Mouse (Mus musculus) left cerebral cortex, postnatal 14 days (tissue): ENCODE measurements at regions not wholly inside any gene's neighbourhood (a gene's known extent, or its start where the extent isn't known, plus 50 kb on each side); places are given as distances from the start of the nearest gene placed in this dataset.

Source experiments
- DNase-seq, 2 experiments: peaks; one replicate each; pipeline ENCODE4 v3.0.0; 2021 to 2022; ENCODE audit warnings: low spot score in 2 of 2, mixed read lengths in 1 of 2
- intact Hi-C: fragments of 180-260 bp; cut with DNase I; formaldehyde crosslinking; loops from one replicate; pipeline ENCODE4 v1.15.1; 2025

GRCm38 (mm10) chr2:79158450-79159055 is 96.7 kb upstream of the Itga4 start:
- intact Hi-C loops = no loop called here

GRCm38 (mm10) chr2:79159336-79159735 is 95.9 kb upstream of the Itga4 start:
- intact Hi-C loops = no loop called here
- DNase-seq = no peak

More at GRCm38 (mm10) chr2:79158450-79159055, 96.7 kb upstream of the Itga4 start:
- DNase-seq = no peak

GRCm38 (mm10) chr2:79172967-79173919 is 82.0 kb upstream of the Itga4 start:
- no peak for DNase-seq
- intact Hi-C loops = no loop called here

GRCm38 (mm10) chr2:79174282-79174681 is 80.9 kb upstream of the Itga4 start:
- intact Hi-C loops = no loop called here
- DNase-seq = no peak

GRCm38 (mm10) chr2:79180782-79181181 is 74.4 kb upstream of the Itga4 start:
- intact Hi-C loops = no loop called here
- DNase-seq = no peak

GRCm38 (mm10) chr2:79183034-79183630 is 72.1 kb upstream of the Itga4 start:
- intact Hi-C loops = no loop called here
- peak in 1 of 2 experiments; percentile 18 for DNase-seq

- DNase-seq = no peak
- intact Hi-C loops = no loop called here
Measured at GRCm38 (mm10) chr2:79185234-79186101, 69.8 kb upstream of the Itga4 start.

- DNase-seq = no peak
- intact Hi-C loops = no loop called here
Measured at GRCm38 (mm10) chr2:79186878-79187277, 68.3 kb upstream of the Itga4 start.

GRCm38 (mm10) chr2:79188511-79189193 is 66.6 kb upstream of the Itga4 start:
- DNase-seq = no peak
- intact Hi-C loops = no loop called here

GRCm38 (mm10) chr2:79193851-79194250 is 61.4 kb upstream of the Itga4 start:
- intact Hi-C loops = no loop called here
- DNase-seq = no peak

- intact Hi-C loops = no loop called here
- DNase-seq = no peak
Measured at GRCm38 (mm10) chr2:79201677-79202076, 53.5 kb upstream of the Itga4 start.
